Mouse (Mus musculus): ENCODE results near the gene Col28a1.

GRCm38 (mm10) chr6:8152551-8153361, 39.7 kb downstream of the Col28a1 start:
- TF ChIP-seq CTCF (conservative IDR thresholded peaks at IDR 0.05; ENCODE audit: low read length) (no peak), POU5F1 (IDR thresholded peaks at IDR 0.05; ENCODE audit: borderline replicate concordance, low read length) (no peak)
